Mouse (Mus musculus) cortical plate, adult 2 months (tissue): Measurements from ENCODE around the gene Nudt3.

Source experiments
- CTCF ChIP-seq: fragments of 200-500 bp; IDR thresholded peaks from 2 replicates; pipeline ENCODE4 v1.5.1; 2011; ENCODE audit warnings: mild to moderate bottlenecking, control low read depth, low read length; ENCODE audit not compliant: insufficient read depth; ENCODE audit errors: extremely low read depth
- POLR2A ChIP-seq: fragments of 200-500 bp; IDR thresholded peaks from 2 replicates; pipeline ENCODE4 v1.6.1; 2011; ENCODE audit warnings: mild to moderate bottlenecking, low read length, control low read depth; ENCODE audit not compliant: insufficient read depth; ENCODE audit errors: extremely low read depth

DNA sequence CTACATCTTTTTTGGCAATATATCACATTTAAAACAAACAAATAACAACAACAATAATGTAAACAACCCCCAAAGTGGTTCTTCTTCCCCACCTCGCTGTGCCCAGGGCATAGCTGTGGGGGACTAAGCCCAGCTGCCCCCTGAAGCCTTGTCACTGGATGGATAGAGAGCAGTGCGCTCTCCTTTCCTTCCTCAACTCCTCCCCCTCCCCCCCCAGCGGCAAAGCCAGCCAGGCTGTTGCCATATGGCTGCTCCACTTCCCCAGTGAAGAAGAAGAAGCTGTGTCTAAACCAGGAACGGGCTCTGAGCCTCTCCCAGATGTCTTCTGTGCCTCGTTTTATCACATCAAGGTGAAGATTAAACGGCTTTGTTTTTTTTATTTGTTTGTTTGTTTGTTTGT lies 19.8 kb upstream of the Nudt3 start:
- no peak for TF ChIP-seq POLR2A
- no peak for TF ChIP-seq CTCF
